Mouse (Mus musculus): ENCODE data around the gene Tcta.

Tcta gene

GRCm38 (mm10) chr9:108271941-108272340 is 34.0 kb downstream of the Tcta start:
- in situ Hi-C loops (cut with MboI, MseI) = loop anchor here in 1 of 2 experiments (5.0 kb wide), 1 partner anchor 65 kb away; no protein-coding TSS in a partner anchor

- in situ Hi-C loops (cut with MboI, MseI) = loop anchor here in 1 of 2 experiments (5.0 kb wide), 1 partner anchor 649 kb away; no protein-coding TSS in a partner anchor
These were observed 37.3 kb downstream of the Tcta start for GRCm38 (mm10) chr9:108268701-108269100.

- in situ Hi-C loops (cut with MboI, MseI) = loop anchor here in 1 of 2 experiments (5.0 kb wide), 1 partner anchor 650 kb away; no protein-coding TSS in a partner anchor
These were observed 38.3 kb downstream of the Tcta start for GRCm38 (mm10) chr9:108267691-108268090.

GRCm38 (mm10) chr9:108266261-108266935 is 39.6 kb downstream of the Tcta start:
- in situ Hi-C loops (cut with MboI, MseI) = loop anchor here in 1 of 2 experiments (5.0 kb wide), 1 partner anchor 651 kb away; no protein-coding TSS in a partner anchor

GRCm38 (mm10) chr9:108264191-108264921 is 41.6 kb downstream of the Tcta start:
- in situ Hi-C loops (cut with MboI, MseI) = no loop called here

GRCm38 (mm10) chr9:108263690-108264190 is 42.2 kb downstream of the Tcta start, which contains the start of gene Dag1:
Gene Dag1, minus strand, starts transcription at chr9:108263958.
- in situ Hi-C loops (cut with MboI, MseI) = no loop called here

- in situ Hi-C loops (cut with MboI, MseI) = no loop called here
These were observed 42.8 kb downstream of the Tcta start for GRCm38 (mm10) chr9:108263131-108263681.

- in situ Hi-C loops (cut with MboI, MseI) = no loop called here
These were observed 43.4 kb downstream of the Tcta start for GRCm38 (mm10) chr9:108262494-108263049.

- in situ Hi-C loops (cut with MboI, MseI) = no loop called here
These were observed 44.1 kb downstream of the Tcta start for GRCm38 (mm10) chr9:108261865-108262264.

GRCm38 (mm10) chr9:108260526-108260925 is 45.4 kb downstream of the Tcta start:
- in situ Hi-C loops (cut with MboI, MseI) = no loop called here

Measured in T-helper 17 cell (primary cell).